Mouse (Mus musculus) cortical plate, adult 2 months (tissue): Measurements from ENCODE around the gene Kdm4b. TPM values are rescaled to one million over a fixed set of nuclear protein-coding genes. Genes with fewer than 3 reads are reported as not detected.
A peak's percentile ranks its signal among the peaks of the same experiment; 100 is the strongest.

Experiments used
- H3K27ac ChIP-seq: fragments of 200-500 bp; 2 replicates; pipeline ENCODE4 v1.5.1; 2012; ENCODE audit warnings: low read length, control low read depth, inconsistent platforms; ENCODE audit not compliant: insufficient read depth
- H3K4me1 ChIP-seq: fragments of 200-500 bp; 2 replicates; pipeline ENCODE4 v1.6.1; 2011; ENCODE audit warnings: low read length; ENCODE audit not compliant: control insufficient read depth, insufficient read depth
- H3K4me3 ChIP-seq: fragments of 200-500 bp; 2 replicates; pipeline ENCODE4 v1.5.1; 2011; ENCODE audit warnings: mild to moderate bottlenecking, low read length, control low read depth; ENCODE audit not compliant: insufficient read depth
- CTCF ChIP-seq: fragments of 200-500 bp; IDR thresholded peaks from 2 replicates; pipeline ENCODE4 v1.5.1; 2011; ENCODE audit warnings: mild to moderate bottlenecking, control low read depth, low read length; ENCODE audit not compliant: insufficient read depth; ENCODE audit errors: extremely low read depth
- POLR2A ChIP-seq: fragments of 200-500 bp; IDR thresholded peaks from 2 replicates; pipeline ENCODE4 v1.6.1; 2011; ENCODE audit warnings: mild to moderate bottlenecking, low read length, control low read depth; ENCODE audit not compliant: insufficient read depth; ENCODE audit errors: extremely low read depth
- polyA plus RNA-seq: library from polyadenylated mRNA; depleted of rRNA; stranded (reverse); fragments of >200 nt; gene quantifications from 2 replicates; pipeline ENCODE4 v1.2.3, GENCODE M21; 2012

Gene Kdm4b
- polyA plus RNA-seq, 1 experiment, result 43.5 TPM

DNA sequence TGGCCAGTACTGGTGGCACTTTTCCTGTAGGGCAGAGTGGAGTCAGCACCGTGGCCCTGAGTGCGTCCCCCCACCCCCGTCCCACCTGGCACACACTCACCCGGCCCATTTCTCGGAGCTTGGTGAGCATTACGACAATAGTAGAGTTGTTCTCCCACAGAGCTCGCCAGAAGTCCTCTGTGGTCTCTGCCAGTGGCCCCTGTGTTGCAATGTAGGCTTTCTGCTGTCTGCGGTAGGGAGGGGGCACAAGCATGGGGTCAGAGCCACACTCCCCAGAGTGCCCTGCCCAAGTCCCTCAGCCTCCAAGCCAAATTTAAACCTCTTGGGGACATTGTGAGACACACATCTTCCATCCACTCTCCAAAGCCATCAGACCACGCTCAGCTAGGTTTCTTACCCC is 88.9 kb downstream of the Kdm4b start:
- Histone ChIP-seq H3K27ac (no peak overlapping the region), H3K4me1 (no peaks in the 10 kb centered on the region), H3K4me3 (no peak overlapping the region)
- TF ChIP-seq CTCF, result no peak
- no peak for TF ChIP-seq POLR2A

DNA sequence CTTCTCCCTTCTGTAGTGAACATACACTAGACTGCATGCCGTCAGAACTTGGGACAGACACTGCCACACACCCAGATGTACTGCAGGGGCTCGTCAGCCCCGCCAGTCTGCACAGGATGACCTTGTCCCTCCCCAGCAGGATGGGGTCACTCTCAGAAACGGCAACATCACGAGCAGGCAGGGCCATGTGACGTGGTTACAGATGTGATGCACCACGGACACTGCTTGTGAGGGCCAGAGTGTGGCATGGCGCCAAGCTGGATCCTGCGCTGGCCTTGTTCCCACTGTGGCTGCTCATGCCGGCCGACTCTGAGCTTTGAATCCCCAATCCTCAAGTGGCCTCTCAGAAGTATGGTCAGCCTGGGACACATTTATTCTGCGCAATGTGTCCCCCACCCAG is 92.4 kb downstream of the Kdm4b start:
- Histone ChIP-seq H3K27ac (no peak overlapping the region), H3K4me1 (no peaks in the 10 kb centered on the region), H3K4me3 (no peak overlapping the region)
- TF ChIP-seq POLR2A (no peak), CTCF (no peak)

DNA sequence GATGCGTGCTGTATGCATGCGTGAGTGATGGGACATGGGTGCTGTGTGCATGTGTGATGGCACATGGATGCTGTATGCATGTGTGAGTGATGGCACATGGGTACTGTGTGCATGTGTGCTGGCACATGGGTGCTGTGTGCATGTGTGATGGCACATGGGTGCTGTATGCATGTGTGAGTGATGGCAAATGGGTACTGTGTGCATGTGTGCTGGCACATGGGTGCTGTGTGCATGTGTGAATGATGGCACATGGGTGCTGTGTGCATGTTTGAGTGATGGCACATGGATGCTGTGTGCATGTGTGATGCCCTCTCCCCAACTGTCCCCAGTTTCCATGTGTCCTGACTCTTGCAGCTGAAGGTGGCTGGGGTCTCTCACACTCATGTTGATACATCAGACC is 94.2 kb downstream of the Kdm4b start:
- H3K27ac ChIP-seq, result no peak overlapping the region
- H3K4me1 ChIP-seq, result no peaks in the 10 kb centered on the region
- TF ChIP-seq CTCF (no peak), POLR2A (no peak)
- H3K4me3 ChIP-seq, result no peak overlapping the region

DNA sequence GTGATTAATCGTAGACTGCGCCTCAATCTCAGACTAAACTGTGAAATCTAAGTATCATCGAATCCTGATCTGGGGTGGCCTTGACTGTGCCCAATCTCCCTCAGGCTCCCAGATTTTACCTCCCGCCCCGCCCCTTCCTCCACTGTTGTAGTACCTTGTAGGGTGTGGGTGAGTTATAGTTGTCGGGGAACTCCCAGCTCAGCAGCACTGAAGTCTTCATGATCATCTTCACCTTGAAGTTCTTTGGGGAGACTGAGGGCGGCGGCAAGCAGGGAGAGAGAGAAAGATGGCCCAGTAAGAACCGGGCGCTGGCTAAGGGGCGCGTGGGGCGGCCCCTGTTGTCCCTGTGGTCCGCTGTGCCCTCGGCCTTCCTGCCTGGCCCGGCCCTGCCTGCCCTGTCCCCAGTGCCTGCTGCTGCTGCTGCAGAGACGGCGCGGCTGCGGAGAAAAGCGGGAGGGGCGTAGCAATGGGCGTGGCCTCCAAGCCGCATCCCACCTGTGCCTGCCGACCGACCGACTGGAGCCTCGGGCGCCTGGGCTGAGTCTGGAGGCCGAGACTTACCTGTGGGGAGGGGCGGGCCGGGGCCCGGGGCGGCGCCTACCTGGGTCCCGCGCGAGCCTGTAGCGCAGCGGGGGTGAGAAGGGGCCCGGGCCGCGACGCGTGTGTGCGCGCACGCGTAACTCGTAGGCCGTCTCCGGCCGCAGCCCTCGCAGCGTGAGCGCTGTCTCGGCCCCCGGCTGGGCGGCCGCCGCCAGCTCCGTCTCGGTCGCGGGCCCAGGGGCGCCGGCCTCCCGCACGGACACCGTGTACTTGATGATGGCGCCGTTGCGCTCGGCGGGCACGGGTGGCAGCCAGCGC is 99.1 kb downstream of the Kdm4b start:
- peak overlapping the region; percentile 33; the same call in 1 of the 2 replicates for H3K27ac ChIP-seq
- TF ChIP-seq CTCF, result no peak
- no peak for TF ChIP-seq POLR2A
- H3K4me1 ChIP-seq, result peaks cover 6% of the 10 kb centered on the region
- H3K4me3 ChIP-seq, result no peak overlapping the region

DNA sequence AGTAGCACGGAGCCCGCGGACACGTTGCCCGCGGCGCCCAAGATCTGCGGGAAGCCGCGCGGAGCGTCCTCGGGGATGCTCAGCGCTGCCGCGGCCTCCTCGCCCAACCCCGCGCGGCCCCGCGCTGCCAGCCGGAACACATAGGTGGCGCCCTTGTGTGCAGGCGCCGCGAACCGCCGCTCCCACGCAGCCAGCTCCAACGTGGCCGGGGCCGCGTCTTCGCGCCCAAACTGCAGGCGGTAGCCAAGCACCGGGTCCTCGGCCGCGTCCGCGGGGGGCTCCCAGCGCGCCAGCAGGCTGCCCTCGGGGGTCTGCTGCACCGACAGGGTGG is 99.7 kb downstream of the Kdm4b start:
- TF ChIP-seq CTCF, result peak; percentile 34
- no peak for TF ChIP-seq POLR2A
- H3K4me1 ChIP-seq, result peaks cover 6% of the 10 kb centered on the region
- peak overlapping the region; percentile 33; the same call in 1 of the 2 replicates for H3K27ac ChIP-seq
- H3K4me3 ChIP-seq, result no peak overlapping the region

DNA sequence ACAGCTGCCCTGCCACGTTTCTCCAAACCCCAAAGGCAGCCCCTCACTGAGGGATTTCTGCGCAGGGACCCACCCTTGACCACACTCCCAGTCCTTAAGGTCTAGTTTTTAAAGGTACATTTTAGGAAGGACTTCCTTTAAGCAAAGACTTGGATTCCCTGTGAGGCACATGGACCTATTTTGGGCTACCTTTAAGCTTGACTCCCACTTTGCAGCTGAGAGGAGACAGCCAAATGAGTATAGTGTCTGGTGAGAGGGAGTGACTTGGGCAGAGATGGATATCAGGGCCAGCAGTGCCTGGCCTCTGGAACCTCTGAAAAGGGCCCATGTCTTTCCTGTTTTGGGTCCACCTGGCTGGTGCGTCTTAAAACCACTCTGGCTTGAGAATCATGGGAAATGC is 100.1 kb downstream of the Kdm4b start:
- Histone ChIP-seq H3K4me3 (no peak overlapping the region), H3K4me1 (peaks cover 6% of the 10 kb centered on the region), H3K27ac (peak overlapping the region; percentile 33; the same call in 1 of the 2 replicates)
- TF ChIP-seq POLR2A, result no peak
- no peak for TF ChIP-seq CTCF

DNA sequence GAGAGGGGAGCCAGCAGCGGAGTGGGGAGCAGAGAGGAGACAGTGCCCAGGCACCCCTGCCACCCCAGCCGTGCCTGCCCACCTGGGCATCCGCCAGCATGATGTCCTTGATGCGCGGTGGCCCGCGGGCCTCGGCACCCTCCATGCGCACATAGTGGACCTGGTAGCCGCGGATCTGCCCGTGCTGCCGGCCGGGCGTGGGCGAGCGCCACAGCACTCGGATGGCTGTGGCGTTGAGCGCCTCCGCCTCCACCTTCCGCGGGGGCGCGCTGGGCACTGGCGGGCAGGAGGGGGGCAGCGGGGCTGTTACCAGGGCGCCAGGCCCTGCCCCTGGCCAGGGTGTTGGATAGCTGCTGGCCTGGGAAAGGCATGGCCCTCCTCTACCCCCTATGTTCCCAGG is 102.0 kb downstream of the Kdm4b start:
- no peak for TF ChIP-seq POLR2A
- no peak for TF ChIP-seq CTCF
- peak overlapping the region; percentile 75 for H3K27ac ChIP-seq

DNA sequence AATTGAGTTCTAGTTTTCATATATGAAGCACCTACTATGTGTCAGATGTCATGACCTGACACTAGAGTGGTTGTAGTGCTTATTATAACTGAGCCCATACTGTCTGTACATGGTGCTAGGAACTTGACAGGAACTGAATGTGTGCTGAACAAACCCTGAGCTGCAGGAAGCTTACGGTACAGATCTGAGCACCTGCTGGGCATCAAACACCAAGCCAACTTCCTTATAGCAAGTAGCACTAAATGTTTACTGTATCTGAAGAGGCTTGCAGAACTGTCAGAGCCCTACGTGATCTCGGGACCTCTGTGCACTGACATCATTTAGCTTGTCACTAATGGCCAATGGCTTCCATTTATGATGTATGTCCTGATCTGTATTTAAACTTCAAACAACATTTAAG is 105.7 kb downstream of the Kdm4b start:
- TF ChIP-seq CTCF (no peak), POLR2A (no peak)
- Histone ChIP-seq H3K27ac (no peak overlapping the region), H3K4me3 (no peak overlapping the region), H3K4me1 (peaks cover 4% of the 10 kb centered on the region; the same call in 1 of the 2 replicates)

More for the DNA sequence above, 102.0 kb downstream of the Kdm4b start:
- Histone ChIP-seq H3K4me3 (no peak overlapping the region), H3K4me1 (peaks cover 6% of the 10 kb centered on the region)

DNA sequence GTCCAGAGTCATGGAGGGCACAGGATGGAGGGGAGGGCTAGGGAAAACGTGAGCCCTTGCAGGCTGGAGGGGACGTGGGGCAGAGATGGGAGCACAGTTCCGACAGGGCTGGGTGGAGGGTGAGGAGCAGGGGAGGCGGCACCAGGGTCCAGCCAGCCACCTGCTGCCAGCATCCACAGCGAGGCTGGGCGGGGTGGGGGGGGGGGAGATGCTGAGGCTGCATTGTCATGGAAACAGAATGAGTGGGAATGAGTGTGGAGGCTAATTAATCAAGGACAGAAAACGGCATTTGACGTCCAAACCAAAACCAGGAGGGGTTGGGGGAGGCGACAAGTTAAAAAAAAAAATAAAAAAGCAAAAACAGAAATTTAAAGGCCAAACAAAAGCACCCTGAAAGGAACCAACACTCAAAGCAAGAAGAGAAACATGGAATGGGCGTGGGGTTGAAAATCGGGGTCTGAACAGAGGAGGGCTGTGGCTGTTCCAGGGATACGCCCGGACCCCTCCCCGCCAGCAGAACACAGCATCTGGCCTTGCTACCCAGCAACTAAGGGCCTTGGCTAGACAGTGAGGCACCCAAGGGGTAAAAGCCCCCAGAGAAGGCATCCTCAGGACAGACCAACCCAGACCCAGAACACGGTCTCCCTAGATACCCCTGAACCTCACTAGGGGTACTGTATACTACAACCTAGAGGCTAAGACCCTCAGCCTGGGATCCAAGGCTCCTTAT is 114.0 kb downstream of the Kdm4b start:
- Histone ChIP-seq H3K4me3 (no peak overlapping the region), H3K27ac (peak overlapping the region; percentile 60; the same call in 1 of the 2 replicates), H3K4me1 (peaks cover 13% of the 10 kb centered on the region)
- TF ChIP-seq CTCF, result no peak
- TF ChIP-seq POLR2A, result no peak

DNA sequence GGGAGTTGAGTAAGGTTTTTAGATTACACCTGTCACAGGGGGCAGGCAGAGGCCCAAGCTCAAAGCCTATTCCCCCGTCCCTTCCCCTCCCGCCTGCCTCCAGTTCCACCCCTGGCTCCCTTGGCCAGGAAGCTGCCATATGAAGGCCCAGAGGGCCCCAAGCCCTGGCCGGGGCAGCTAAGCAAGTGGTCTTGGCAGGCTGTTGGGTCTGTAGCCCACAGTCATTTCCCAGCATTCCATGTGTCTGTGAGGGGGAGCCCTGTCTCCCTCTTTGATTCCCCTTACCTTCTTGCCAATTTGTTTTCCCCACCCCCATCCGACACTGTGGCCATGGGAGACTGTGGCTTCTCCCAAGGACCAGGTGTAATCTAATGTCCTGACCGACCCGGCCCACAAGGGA is 116.5 kb downstream of the Kdm4b start:
- no peak for TF ChIP-seq POLR2A
- no peak for TF ChIP-seq CTCF
- Histone ChIP-seq H3K27ac (no peak overlapping the region), H3K4me1 (peaks cover 13% of the 10 kb centered on the region), H3K4me3 (no peak overlapping the region)
